Mouse (Mus musculus): Measurements from ENCODE around the gene Eps15. TPM values are rescaled to one million over a fixed set of nuclear protein-coding genes. Genes with fewer than 3 reads are reported as not detected.

Gene Eps15
- polyA plus RNA-seq, 1 experiment from 2014 or later, result 47.3 TPM

DNA sequence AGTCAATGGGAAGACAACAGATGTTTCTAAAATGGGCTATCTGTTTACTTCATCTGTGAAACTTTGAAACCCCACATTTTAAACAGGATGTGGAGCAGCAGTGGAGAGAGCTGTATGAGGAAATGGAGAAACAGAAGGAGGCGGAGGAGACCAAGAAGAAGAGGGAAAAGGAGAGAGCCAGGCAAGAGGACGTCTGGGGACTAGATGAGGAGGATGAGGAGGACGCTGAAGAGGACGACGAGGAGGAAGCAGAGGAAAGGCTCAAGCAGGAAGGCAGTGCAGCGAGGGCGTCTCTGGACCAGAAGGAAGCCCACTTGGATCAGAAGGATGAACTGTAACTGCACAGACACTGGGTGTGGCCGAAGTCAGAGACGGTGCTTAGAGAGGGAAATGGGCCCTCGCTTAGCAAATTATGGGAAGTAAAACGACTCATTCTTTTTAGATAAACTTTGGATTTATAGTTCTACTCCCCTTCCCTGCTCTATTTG lies 26.4 kb upstream of the Eps15 start:
- peak; percentile 48 for ATAC-seq (ENCODE audit: borderline replicate concordance, extremely low read depth, low FRiP score, low TSS enrichment)
- Histone ChIP-seq H3K4me2 (peak overlapping the region; percentile 29), H3K27me3 (no peaks in the 10 kb centered on the region), H3K4me1 (peaks cover 5% of the 10 kb centered on the region; the same call in 1 of the 2 replicates), H3K4me3 (no peak overlapping the region), H3K9ac (no peak overlapping the region), H3K36me3 (no peaks in the 10 kb centered on the region), H3K9me3 (no peaks in the 10 kb centered on the region), H3K27ac (peak overlapping the region; percentile 71)
- 41% methylated on average over 11 of the region's 11 CpGs for WGBS

DNA sequence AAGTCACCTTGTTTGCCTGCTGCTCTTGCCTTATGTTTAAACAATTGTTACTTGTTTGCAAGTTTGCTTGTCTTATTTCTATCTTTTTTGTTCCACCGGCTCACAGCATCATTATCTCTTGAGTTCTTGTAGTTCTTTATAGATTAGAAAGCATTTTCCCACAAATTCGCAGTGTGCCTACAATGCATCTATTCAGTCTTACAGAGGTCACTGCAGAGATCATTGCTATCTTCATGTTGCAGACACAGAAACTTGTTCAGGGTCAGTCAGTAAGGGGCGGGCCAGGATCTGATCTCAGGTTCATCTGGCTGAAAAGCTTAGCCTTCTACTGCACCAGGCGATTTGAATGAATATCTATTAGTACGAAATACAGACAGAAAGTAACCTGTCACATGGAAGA lies 25.6 kb upstream of the Eps15 start:
- no peak overlapping the region for H3K27ac ChIP-seq
- WGBS, result 73% methylated on average over 5 of the region's 5 CpGs
- no peaks in the 10 kb centered on the region for H3K9me3 ChIP-seq
- no peak overlapping the region for H3K4me3 ChIP-seq
- H3K9ac ChIP-seq, result no peak overlapping the region
- no peaks in the 10 kb centered on the region for H3K27me3 ChIP-seq
- H3K4me2 ChIP-seq, result no peak overlapping the region
- no peak for ATAC-seq (ENCODE audit: borderline replicate concordance, extremely low read depth, low FRiP score, low TSS enrichment)
- peaks cover 5% of the 10 kb centered on the region; the same call in 1 of the 2 replicates for H3K4me1 ChIP-seq
- no peaks in the 10 kb centered on the region for H3K36me3 ChIP-seq

DNA sequence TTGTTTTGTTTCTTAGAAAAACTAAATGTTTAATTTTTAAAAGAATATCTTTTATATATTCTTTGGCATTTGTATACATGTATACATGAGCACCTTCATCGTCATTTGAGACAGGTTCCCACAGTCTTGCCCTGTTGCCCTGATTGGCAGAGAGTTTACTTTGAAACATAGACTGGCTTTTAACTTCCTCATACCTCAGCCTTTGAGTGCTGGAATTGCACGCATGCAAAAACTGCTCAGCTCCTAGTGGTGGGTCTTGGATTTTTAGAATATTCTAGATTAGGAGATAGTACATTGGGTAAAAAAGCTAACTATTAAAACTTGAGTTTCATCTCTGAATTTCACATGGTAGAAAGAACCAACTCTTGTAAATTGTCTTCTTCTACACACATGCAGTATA lies 24.7 kb upstream of the Eps15 start:
- no peak for ATAC-seq (ENCODE audit: borderline replicate concordance, extremely low read depth, low FRiP score, low TSS enrichment)
- Histone ChIP-seq H3K27me3 (no peaks in the 10 kb centered on the region), H3K4me1 (peaks cover 5% of the 10 kb centered on the region; the same call in 1 of the 2 replicates), H3K9ac (no peak overlapping the region), H3K4me2 (no peak overlapping the region), H3K4me3 (no peak overlapping the region), H3K9me3 (no peaks in the 10 kb centered on the region), H3K27ac (no peak overlapping the region), H3K36me3 (no peaks in the 10 kb centered on the region)
- WGBS, result 30% methylated on average over 2 of the region's 2 CpGs

DNA sequence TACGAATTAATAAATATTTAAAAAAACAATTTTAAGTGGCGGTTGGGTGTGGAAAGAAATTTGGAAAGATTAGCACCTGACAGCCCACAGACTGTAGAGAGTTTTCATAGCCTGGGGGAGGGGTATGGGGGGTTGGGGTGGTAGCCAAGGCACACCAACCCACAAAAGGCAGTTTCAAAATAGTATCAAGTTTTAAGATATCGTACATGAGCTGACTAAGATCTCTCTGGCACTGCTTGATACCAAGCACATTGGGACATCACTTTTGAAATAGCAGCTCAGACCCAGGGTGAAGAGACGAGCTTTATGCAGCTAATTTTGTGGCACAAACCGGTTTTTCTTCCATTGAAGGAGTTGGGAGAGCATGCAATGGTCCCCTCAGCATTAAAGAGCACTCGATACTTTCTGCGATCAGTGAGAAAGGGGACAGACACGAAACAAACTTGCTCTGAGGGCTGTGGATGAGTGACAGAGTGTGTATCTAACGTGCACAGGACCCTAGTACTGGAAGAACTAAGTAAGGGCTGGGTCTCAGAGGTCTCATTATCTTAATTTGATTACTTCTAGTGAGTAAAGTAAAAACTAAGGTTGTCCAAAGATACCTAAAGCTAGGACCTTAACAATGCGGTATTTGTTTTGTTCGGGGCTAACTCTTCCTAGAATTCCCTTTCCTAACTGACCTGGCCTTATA lies 24.2 kb upstream of the Eps15 start:
- H3K36me3 ChIP-seq, result no peaks in the 10 kb centered on the region
- H3K4me2 ChIP-seq, result no peak overlapping the region
- H3K4me1 ChIP-seq, result peaks cover 5% of the 10 kb centered on the region; the same call in 1 of the 2 replicates
- ATAC-seq (ENCODE audit: borderline replicate concordance, extremely low read depth, low FRiP score, low TSS enrichment), result no peak
- no peak overlapping the region for H3K4me3 ChIP-seq
- H3K27me3 ChIP-seq, result no peaks in the 10 kb centered on the region
- H3K9me3 ChIP-seq, result no peaks in the 10 kb centered on the region
- WGBS, result 66% methylated on average over 11 of the region's 11 CpGs
- H3K9ac ChIP-seq, result no peak overlapping the region
- no peak overlapping the region; the same call in 1 of the 2 replicates for H3K27ac ChIP-seq

DNA sequence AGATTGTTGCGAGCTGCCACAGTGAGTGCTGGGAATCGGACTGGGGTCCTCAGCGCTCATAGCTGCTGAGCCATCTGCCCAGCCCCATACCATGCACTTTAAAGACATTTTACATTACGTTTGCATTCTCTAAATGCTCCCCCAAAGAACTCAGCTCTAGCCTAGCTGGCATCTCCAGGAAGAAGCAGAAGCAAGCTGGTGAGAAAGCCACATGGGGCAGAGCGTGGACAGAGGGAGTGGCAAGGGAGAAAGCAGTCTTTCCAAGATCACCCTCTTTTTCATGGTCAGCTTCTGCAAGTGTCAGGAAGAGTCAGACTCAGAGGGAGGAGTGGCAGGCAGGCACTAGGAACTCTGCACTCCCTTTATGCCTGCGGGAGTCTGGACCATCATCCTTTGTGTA lies 23.3 kb upstream of the Eps15 start:
- 79% methylated on average over 6 of the region's 6 CpGs for WGBS
- no peak for ATAC-seq (ENCODE audit: borderline replicate concordance, extremely low read depth, low FRiP score, low TSS enrichment)
- Histone ChIP-seq H3K9ac (no peak overlapping the region), H3K27me3 (no peaks in the 10 kb centered on the region), H3K4me1 (peaks cover 5% of the 10 kb centered on the region; the same call in 1 of the 2 replicates), H3K4me2 (no peak overlapping the region), H3K9me3 (no peaks in the 10 kb centered on the region), H3K27ac (no peak overlapping the region), H3K4me3 (no peak overlapping the region), H3K36me3 (no peaks in the 10 kb centered on the region)

DNA sequence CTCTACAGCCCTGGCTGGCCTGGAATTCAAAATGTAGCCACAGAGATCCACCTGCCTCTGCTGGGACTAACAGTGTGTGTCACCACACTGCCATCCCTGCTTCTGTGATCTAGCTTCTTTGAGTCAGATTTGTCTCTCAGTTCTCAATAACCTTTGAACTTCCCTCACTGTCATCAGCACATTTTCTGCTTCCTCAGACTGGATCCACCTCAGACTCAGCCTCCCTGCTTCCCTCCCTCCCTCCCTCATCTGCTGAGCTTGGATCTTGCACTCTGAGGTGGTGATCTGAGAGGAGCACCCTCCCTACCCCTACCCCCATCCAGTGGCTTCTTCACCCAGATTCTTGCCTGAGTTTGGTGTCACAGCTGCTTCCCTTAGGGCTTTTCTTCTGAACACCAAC lies 22.4 kb upstream of the Eps15 start:
- H3K4me2 ChIP-seq, result no peak overlapping the region
- H3K4me1 ChIP-seq, result peaks cover 5% of the 10 kb centered on the region; the same call in 1 of the 2 replicates
- H3K27me3 ChIP-seq, result no peaks in the 10 kb centered on the region
- H3K4me3 ChIP-seq, result no peak overlapping the region
- no peaks in the 10 kb centered on the region for H3K36me3 ChIP-seq
- no peak overlapping the region for H3K27ac ChIP-seq
- no peaks in the 10 kb centered on the region for H3K9me3 ChIP-seq
- no peak overlapping the region for H3K9ac ChIP-seq
- ATAC-seq (ENCODE audit: borderline replicate concordance, extremely low read depth, low FRiP score, low TSS enrichment), result no peak

DNA sequence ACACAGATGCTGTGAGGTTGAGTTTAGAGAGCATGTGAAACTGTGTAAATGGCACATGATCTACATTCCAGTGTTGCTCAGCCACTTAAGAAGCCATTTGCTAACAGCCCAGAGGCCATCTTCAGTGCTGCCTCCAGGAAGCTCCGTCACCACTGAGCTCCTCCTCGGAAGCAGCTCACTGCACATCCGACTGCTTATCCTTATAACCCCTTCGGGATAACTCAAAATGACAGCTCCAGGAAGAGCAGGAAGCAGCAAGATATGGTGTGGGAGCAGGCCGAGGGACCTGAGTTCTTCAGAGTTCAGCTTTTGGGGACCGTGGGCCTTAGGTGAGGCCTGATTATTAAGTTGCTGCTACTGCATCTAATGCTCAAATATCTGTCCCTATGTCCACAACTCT lies 18.0 kb upstream of the Eps15 start:
- no peak for ATAC-seq (ENCODE audit: borderline replicate concordance, extremely low read depth, low FRiP score, low TSS enrichment)
- no peak overlapping the region for H3K4me3 ChIP-seq
- no peak overlapping the region for H3K27ac ChIP-seq

DNA sequence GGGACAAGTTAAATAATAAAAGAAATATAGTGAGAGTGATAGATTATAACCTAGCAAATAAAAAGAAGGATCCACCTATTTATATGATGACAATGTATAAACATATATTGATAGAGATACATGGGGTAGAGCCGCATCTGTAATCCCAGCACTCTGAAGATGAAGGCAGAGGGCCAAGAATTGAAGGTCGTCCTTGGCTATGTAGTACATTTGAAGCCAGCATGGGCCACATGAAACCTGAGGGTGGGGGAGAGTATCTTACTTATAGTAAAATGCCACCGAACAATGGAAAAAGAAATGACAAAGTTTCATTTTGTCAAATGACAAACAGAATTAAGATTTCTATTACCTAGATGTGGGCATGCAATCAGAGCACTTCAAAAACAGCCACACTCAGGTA lies 14.0 kb upstream of the Eps15 start:
- no peaks in the 10 kb centered on the region for H3K9me3 ChIP-seq
- no peak for ATAC-seq (ENCODE audit: borderline replicate concordance, extremely low read depth, low FRiP score, low TSS enrichment)
- H3K27ac ChIP-seq, result no peak overlapping the region
- H3K4me1 ChIP-seq, result no peaks in the 10 kb centered on the region
- H3K4me2 ChIP-seq, result no peak overlapping the region
- H3K9ac ChIP-seq, result no peak overlapping the region
- no peak overlapping the region for H3K4me3 ChIP-seq
- 75% methylated on average over 3 of the region's 3 CpGs for WGBS
- H3K36me3 ChIP-seq, result no peaks in the 10 kb centered on the region
- no peaks in the 10 kb centered on the region for H3K27me3 ChIP-seq

More for the DNA sequence above, 18.0 kb upstream of the Eps15 start:
- 45% methylated on average over 6 of the region's 6 CpGs for WGBS
- Histone ChIP-seq H3K9ac (no peak overlapping the region), H3K36me3 (no peaks in the 10 kb centered on the region), H3K27me3 (no peaks in the 10 kb centered on the region), H3K4me1 (no peaks in the 10 kb centered on the region), H3K4me2 (no peak overlapping the region), H3K9me3 (no peaks in the 10 kb centered on the region)

DNA sequence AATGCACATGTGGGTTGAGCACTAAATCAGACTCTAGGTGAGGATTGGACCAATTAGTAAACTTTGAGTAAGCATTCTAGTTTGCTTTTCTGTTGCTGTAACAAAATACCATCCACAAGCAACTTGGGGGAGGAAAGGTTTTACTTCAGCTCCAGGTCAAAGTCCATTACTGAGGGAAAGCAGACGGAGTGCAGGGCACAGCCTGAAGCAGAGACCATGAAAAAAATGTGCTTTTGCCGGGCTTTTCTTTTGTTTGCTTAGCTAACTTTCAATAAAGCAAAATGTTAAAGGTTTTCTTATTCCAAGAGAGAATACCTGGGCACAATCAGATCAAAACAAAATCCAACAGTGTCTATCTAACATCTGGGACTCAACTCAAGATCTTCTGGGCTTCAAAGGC lies 13.3 kb upstream of the Eps15 start:
- H3K4me3 ChIP-seq, result no peak overlapping the region
- no peaks in the 10 kb centered on the region for H3K27me3 ChIP-seq
- H3K4me1 ChIP-seq, result no peaks in the 10 kb centered on the region
- no peaks in the 10 kb centered on the region for H3K9me3 ChIP-seq
- ATAC-seq (ENCODE audit: borderline replicate concordance, extremely low read depth, low FRiP score, low TSS enrichment), result no peak
- H3K9ac ChIP-seq, result no peak overlapping the region
- H3K4me2 ChIP-seq, result no peak overlapping the region
- H3K27ac ChIP-seq, result no peak overlapping the region
- WGBS, result 57% methylated on average over 2 of the region's 2 CpGs
- H3K36me3 ChIP-seq, result no peaks in the 10 kb centered on the region

DNA sequence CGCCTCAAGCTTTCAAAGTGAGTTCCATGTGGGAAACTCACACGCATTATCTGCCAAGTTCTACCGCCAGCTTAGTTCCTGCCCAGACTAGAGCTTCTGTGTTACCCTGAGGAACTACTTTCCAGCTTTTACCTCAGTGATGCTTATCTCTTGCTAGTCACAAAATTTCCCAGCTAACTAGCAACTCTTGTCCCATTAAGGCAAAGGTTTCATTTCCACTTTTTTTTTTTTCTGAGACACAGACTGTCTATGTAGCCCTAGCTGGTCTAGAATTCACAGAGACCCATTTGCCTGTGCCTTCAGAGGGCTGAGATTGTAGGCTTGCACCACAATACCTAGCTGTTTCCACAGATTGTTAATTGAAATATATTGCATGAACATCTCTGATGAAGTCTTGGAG lies 12.6 kb upstream of the Eps15 start:
- ATAC-seq (ENCODE audit: borderline replicate concordance, extremely low read depth, low FRiP score, low TSS enrichment), result no peak
- Histone ChIP-seq H3K9me3 (no peaks in the 10 kb centered on the region), H3K9ac (no peak overlapping the region), H3K27me3 (no peaks in the 10 kb centered on the region), H3K4me3 (no peak overlapping the region), H3K27ac (no peak overlapping the region), H3K4me1 (no peaks in the 10 kb centered on the region), H3K36me3 (no peaks in the 10 kb centered on the region), H3K4me2 (no peak overlapping the region)
- WGBS, result 85% methylated on average over 3 of the region's 3 CpGs

DNA sequence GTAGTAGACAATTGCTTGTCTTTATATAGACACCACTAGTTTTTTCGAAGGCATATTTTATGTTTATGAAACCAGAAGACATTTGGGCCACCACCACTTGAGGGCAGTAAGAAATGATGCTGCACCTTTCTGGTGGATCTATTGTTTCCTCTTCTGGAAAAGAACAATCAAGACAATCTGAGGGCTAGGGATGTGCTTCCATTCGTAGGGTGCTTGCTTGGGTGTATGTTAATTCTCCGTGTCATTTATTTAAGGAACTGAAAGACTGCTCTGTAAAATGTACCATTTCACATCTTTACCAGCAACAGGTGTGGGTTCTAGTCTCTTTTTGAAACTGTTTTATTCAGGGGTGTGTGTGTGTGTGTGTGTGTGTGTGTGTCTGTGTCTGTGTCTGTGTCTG lies 11.2 kb upstream of the Eps15 start:
- Histone ChIP-seq H3K27me3 (no peaks in the 10 kb centered on the region), H3K4me1 (no peaks in the 10 kb centered on the region), H3K36me3 (no peaks in the 10 kb centered on the region), H3K4me3 (no peak overlapping the region), H3K4me2 (no peak overlapping the region), H3K9me3 (no peaks in the 10 kb centered on the region), H3K27ac (no peak overlapping the region), H3K9ac (no peak overlapping the region)
- no peak for ATAC-seq (ENCODE audit: borderline replicate concordance, extremely low read depth, low FRiP score, low TSS enrichment)
- 77% methylated on average over 3 of the region's 3 CpGs for WGBS

DNA sequence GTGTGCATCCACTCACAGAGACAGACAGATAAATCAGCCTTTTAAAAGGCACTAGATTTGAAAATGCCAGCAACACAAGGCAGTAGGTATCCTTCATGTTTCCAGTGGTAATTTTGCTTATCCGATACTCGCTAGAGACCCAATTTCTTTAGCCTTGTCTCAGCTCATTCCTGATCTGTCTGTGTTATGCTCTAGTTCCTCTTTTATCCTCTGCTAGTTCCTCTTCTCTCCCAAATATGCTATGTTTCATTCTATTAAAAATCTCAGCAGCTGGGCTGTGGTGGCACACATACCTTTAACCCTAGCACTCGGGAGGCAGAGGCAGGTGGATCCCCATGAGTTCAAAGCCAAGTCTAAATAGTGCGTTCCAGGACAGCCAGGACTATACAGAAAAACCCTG lies 8.3 kb upstream of the Eps15 start:
- Histone ChIP-seq H3K4me2 (no peak overlapping the region), H3K36me3 (no peaks in the 10 kb centered on the region), H3K27me3 (no peaks in the 10 kb centered on the region), H3K4me1 (no peaks in the 10 kb centered on the region), H3K9ac (no peak overlapping the region), H3K27ac (no peak overlapping the region), H3K4me3 (no peak overlapping the region), H3K9me3 (no peaks in the 10 kb centered on the region)
- WGBS, result 91% methylated on average over 4 of the region's 4 CpGs
- ATAC-seq (ENCODE audit: borderline replicate concordance, extremely low read depth, low FRiP score, low TSS enrichment), result no peak

All from lung, embryonic 15.5 days (tissue).